Mouse (Mus musculus): ENCODE results near the gene Krtap5-1.
"Not testable (repeated sequence)": the region's sequence is repeated elsewhere in the genome, so short reads cannot be mapped to it uniquely, and the experiment has no call there.

DNA sequence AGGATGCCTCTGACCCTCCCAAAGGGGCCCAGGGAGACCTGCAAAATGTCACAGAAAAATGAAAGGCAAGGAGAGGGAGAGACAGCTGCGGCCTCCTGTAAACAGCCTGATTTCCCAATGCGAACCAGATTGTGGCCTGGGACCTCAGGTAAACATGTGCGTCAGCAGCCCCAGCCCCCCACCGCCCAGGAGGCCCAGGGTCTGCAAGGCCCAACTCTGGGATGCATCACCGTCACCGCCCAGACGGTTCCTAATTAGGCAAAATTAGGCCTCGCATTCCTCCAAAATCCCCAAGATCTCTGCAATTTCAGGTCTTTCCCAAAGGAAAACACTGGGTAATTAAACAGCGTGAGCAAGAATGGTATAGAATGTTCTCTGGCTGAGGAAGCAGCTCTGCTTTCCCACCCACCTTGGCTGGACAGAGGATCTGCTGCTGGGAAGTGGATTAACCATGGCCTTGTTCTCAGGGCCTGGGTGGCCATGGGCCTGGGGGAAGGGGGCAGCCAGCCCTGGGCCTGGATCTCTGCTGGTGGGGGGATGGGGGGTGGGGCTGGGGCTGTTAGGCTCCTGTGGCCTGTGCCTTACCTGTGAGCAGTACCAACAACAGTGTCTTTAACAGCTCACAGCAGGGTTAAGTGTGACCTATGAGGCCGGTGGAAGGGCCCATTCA lies 24.9 kb upstream of the Krtap5-1 start:
- TF ChIP-seq POLR2A (IDR thresholded peaks at IDR 0.05; ENCODE audit: low read depth, low read length); CTCF (conservative IDR thresholded peaks at IDR 0.05; ENCODE audit: insufficient read depth, insufficient read length, low read depth, low read length): not testable (repeated sequence)
